Mouse (Mus musculus) gastrocnemius, postnatal 4 days (tissue): ENCODE data around the gene Ephb1. TPM values are rescaled to one million over a fixed set of nuclear protein-coding genes. Genes with fewer than 3 reads are reported as not detected.

Experiments
- DNase-seq, 2 experiments: peaks; one replicate each; pipeline ENCODE4 v3.0.0; 2021 to 2022; ENCODE audit warnings: low spot score in 2 of 2, mixed read lengths in 2 of 2
- total RNA-seq, 2 experiments: library from RNA; stranded (reverse); gene quantifications; 2 replicates each; pipeline ENCODE4 v1.2.3; 2021

Ephb1 gene
- total RNA-seq, 2 experiments from 2014 or later = 4.9 to 5.4 TPM

DNA sequence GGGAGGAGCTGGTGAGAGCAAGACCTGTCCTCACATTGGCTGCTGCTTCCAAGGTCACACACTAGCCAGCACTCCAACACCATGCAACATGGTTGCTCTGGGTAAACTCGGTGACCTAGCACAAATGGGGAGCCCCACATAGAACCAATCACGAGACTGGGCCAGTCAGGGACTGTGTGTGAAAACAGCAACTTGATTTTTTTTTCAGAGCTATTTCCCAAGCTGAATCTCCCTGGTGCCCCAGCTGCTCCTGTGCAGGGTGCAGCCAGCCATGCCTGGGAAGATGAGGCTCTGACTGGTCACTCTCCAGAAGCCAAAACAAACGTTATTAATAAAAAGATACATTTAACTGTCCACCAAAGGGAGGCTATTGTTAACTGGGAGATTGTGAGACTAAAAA lies 173.2 kb downstream of the Ephb1 start:
- no peak for DNase-seq

DNA sequence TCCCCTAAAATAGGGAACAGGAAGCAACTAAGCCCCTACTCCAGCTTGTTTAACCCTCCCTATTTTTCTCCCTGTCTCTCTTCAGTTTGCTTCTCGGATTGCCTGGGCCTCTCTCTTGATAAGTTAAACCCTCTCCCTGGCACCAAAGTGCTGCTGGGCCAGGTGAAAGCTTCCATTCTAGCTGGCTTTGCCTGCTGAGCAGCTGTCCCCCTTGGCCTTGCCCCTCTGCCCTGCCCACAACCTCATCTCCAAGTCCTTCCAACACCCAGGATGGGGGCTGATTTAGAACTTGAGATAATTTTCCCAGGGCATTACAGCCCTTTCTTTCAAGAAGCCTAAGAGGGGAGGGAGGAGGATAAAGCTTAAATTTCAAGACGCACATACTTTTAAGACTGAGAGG lies 174.0 kb downstream of the Ephb1 start:
- DNase-seq = no peak

DNA sequence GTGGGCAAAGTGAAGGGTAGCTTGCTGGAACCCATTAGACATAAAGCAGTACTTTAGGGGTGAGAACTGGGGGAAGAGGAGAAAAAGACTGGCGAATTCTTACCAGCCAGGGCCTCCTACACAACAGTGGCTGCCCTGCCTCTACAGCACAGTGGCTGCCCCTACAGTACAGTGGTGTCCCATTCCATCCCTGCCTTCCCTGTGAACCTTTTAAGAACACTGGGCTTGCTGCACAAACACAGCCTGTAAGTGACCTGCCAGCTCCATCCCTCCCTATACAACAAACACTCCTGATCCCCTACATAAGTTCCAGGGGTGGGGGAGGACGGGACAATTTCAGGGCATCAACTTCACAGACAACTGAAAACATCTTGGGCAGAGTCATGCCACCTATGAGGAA lies 174.4 kb downstream of the Ephb1 start:
- no peak for DNase-seq

DNA sequence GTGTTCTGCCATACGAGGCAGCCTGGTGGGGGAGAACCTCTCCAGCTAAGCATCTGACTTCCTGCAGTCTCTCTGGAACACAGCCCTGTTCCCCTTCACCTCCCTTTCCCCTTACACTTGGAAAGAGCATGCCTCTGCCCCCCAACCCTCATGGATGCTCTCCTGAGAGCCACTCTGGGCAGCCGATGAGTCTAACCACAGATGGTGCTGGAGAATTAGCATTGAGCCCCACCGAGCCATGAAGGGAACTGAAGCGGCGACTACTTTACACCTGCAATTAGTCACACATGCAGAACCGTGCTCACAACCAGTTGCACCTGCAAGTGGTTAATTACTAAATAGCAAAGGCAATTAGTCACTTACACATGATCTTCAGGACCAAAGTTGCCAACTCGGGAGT lies 184.8 kb downstream of the Ephb1 start:
- DNase-seq = no peak

DNA sequence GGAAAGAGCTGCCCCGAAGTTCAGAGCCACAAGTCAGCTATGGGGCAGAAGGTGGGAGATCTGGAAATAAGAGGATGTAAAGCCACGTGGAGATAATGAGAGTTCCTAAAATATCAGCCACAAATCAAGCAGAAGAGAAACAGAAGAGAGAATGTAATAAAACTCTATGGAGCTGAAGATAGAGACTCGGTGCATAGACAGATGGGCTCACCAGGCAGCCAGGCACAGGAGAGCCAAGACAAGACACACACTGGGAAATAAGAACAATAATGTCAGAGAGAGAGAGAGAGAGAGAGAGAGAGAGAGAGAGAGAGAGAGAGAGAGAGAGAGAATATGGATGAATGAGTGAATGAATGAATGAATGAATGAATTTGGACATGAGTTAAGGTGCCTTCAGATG lies 198.6 kb downstream of the Ephb1 start:
- no peak for DNase-seq

DNA sequence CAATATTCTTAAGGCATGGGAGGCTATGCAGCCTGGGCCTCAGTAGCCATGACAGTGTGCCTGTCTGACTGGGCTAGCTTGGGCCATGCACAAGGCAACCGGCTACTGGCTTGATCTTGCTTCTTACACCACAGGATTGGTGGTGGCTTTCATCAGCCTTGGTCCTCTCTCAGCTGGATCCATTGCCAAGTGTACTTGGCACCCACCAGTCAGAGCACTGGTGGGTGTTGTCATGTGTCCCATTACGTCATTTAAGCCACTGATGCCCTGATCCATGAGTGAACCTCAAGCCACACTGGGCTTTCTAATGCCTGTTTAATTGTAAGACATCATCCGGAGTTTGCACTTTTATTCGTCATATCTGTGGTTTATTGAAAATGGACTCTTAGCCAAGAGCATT lies 215.3 kb downstream of the Ephb1 start:
- DNase-seq = no peak

DNA sequence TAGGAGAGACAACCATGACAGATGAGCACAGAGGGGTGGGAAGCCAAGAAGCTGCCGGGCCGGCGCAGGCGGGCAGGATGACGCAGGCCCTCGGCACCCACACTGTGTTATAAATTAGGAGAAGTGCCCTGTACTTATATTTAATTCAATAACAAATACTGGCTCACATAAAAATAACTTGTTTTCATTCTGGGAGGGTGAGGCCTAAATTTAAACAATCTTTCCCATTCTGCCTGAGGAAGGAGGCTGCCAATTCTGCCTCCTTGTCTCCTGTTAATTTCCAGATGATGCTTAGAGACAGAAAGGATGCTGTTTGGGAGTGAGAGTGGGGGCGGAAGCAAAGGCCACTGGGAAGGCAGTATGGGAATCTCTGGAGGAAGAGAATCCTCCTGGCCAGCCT lies 215.8 kb downstream of the Ephb1 start:
- no peak for DNase-seq

DNA sequence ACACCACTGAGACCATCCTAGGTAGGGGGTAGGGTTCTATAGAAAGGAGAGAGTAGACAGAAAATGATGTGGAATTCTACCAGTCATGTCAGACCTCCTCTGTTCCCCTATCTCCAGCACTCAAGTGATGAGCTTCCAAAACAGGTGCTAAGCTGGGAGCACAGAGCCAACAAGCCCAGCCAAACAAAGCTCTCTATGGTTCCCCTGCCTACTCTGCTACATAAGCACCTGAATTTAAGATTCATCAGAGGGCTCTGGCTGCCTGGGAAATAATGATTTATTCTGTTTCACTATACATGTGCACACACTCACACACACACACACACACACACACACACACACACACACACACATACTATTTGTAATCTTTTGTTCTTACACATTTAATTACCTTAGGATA lies 216.3 kb downstream of the Ephb1 start:
- DNase-seq = no peak

DNA sequence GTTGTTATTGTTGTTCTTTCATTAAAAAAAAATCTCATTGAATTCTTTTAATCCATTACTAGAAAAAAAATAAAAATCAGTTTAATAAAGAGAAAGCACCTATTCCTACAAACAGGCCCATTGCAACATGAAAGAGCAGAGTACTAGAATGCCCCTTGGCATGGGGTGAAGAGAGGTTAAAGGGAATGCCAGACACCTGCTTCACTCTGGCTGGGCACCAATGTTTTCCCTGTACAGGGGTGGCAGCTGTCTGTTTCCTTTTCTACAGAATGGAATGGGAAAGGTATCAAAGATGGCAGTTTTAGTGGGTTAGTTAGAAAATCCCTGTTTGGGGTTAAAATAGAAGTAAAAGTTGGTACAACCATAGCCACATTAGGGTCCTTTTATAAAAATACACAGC lies 224.0 kb downstream of the Ephb1 start:
- DNase-seq = no peak

DNA sequence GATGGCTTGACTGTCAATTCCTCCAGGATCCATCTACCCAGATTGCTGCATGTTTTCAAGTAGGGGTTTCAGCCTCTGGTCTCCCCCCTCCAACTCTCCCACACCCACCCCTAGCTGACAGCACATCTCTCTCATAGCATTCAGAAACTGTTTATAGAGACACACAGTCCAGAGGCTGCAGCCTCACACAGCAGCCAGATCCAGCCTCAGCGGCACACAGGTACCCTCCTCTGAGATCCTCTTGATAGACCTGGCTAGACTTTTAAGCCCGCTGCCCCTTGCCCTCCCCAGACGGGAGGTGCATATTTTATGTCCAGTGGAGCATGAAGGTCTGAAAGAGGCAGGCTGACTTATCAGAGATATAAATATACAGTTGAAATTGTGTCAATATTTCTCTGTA lies 228.0 kb downstream of the Ephb1 start:
- DNase-seq = no peak

DNA sequence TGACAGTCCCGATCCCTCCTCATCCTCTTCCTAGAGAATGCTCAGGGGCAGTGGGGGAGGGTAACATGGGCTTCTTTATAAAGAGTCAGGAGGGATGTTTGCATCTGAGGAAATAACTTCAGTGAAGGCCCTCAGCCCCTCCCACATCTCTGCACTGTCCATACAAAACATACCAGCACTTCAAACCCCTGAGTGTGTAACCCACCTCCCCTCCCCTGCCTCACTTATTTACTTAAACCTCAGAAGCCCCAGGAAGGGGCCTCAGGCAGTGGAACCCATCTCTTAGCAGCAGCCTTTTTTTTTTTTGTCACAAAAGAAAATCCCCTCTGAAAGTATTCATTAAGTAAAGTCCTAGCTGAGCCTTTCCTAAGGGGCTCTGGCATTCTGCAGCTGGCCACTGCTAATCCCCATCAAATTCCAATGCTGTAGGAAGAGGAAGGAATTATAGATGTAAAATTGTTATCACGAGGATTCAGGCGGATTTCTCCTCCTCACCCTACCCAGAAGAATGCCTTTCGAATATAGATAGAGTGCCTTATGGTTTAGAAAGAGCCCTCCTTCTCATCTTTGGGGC lies 231.5 kb downstream of the Ephb1 start:
- no peak for DNase-seq

DNA sequence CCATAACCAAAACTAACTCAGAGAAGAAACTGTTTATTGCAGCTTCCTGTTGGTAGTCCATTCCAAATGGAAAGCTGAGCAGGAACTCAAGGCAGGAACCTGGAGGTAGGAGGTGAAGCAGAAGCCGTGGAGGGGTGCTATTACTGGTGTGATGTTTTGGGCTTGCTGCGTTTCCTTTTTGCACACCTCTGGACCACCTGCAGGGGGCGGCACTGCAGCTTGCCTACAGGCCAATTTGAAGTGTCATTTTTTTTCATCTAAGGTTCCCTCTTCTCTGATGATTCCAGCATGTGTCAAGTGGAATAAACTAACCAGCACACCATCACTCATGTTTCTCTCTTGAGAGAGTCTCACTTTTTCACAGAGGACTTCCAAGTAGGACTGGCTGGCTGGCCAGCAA lies 235.1 kb downstream of the Ephb1 start:
- DNase-seq = no peak

DNA sequence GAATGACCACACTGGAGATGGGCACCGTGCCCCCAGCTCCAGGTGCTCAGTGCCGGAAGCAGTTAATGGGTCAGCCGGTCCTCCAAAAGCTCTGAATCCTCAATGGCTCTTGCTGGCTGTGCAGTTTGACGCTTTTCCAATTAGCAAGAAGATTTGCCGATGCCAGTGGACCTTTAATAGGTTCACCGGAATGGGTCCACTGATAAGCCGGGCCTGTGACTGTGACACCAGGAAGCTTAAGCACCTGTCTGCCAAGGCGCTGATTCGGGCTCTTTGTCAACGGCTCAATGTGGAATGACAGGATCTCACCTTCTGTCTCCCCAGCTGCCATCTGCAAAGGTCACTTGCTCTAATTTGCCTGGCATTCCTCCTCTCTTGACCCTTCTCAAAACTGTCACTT lies 239.2 kb downstream of the Ephb1 start:
- DNase-seq = no peak

DNA sequence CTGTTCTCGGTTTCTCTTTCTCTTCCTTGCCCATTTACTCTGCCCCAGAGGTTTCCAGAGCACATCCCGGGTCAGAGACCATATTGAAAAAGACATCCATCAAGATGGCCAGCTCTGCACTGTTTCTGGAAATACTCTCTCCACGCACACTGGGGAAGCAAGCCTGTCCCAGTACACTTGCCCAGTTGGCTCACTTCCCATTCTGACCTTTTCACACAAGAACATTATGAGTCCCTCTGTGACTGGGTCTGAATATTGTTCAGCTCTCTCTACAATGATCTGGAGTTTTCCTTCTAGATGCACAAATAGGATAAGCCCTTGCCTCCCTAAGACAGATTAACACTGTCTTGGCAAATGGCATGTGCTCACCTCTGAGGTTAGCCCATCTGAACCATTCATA lies 243.0 kb downstream of the Ephb1 start:
- DNase-seq = no peak

DNA sequence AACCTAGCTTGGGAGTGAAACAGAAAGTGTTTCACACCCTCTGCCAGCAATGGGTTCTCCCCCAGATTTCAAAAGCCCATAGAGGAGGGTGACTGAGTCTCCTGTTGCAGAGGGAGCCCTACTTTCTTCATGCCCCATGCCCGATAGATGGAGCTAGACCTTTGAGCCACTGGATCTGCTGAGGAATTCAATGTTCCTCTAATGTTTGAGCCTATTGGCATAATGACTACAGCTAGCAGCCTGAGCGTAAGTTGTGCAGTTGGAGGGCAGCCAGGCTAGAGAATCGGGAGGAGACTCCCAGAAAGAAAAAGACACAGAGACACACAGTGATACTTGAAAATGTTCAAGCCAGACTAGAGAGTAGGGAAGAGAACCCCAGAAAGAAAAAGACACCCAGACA lies 246.5 kb downstream of the Ephb1 start:
- peak in 1 of 2 experiments; percentile 21 for DNase-seq

DNA sequence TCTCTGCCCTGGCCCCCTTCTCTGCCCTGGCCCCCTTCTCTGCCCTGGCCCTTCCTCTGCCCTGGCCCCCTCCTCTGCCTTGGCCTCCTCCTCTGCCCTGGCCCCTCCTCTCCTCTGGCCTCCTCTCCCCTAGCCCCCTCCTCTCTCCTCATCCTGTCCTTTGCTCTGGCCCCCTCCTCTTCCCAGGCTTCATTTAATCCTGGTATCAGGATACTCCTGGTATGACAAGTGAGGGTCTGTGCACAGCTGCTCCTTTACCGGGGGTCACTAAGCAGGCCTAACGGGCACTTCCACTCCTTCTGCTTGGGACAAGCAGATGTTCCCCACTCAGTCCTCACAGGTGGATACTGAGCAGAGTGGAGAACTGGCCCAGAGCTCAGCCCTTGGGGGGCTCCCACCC lies 247.3 kb downstream of the Ephb1 start:
- no peak for DNase-seq

DNA sequence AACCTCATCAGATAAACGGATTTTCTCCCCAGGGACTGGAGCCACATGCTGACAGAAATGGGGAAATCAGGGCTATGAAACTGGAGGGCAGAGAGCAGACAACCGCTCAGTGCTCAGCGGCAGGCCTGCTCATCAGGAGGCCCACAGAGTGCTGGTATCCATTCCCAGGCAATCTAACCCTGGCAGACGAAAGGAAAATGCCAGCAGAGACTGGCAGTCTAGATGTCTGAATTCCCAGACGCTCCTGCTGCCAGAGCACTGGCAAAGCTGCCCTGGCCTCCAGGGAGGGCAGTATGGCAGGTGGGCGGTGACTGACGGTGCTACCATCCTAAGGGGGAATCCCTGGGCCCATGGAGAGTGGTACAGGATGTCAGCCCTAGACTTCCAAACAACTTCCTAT lies 257.7 kb downstream of the Ephb1 start:
- DNase-seq = no peak

DNA sequence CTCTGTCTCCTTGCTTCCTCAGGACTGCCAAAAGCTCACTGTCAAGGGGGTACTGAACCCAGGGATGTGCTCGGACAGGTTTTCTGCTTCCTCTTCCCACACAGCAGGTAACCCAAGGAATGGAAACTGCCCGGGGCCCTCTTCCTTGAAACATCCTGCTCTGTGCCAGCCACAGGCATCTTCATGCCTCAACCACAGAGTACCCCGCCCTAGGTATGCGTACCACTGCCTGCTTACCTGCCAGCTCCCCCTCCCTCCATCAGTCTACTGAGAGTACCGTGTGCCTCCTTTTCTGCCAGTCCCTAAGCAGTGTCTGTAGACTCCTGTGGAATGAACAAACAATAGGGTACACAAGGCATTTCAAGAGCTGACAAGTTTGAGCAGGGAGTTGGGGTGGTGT lies 265.9 kb downstream of the Ephb1 start:
- no peak for DNase-seq

DNA sequence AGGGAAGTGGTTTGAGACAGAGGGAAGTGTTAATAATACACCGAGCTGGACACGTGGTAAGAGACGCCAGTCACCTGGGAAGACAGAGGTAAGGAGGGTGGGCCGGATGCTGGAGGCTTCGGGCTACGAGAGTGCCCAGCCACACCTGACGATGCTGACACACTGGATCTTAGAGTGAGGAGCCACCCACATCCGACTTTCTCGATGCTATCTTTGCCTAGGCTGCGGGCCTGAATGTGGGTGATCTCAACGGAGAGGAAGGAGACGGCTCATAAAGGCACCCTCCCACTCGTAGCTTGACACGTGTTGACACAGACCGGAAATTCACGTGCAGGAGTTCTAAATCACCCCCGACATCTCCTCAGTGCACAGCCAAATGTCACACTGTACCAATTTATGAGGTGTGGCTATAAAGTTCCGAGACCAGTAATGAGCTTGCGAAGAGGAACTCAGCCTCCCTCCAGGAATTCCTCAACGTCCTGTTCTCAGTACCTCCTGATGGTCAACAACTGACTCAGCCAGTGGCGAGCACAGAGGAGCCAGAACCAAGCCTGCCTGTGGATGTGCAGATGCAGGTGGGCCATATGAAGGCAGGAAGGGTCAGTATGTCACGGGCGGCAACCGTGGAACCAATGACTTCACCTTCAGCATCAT lies 268.3 kb downstream of the Ephb1 start:
- DNase-seq = no peak

DNA sequence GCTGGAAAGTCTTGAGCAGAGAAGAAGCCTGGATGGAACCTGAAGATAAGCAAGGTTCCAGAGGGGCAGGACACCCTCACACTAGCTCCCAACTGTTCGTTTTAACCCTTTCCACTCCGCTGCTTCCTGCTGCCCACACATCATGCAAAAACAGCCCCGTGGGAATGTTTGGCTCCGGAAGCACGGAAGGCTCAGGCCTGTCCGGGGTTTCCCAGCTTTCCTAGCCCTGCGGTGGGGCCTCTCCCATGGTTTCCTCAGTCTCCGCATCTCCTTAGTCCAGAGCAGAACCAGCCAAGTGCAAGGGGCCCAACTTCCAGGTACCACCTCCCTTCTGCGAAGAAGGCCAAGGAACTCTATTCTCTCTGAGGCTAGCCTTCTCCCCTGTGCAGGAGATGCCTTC lies 269.0 kb downstream of the Ephb1 start:
- no peak for DNase-seq

DNA sequence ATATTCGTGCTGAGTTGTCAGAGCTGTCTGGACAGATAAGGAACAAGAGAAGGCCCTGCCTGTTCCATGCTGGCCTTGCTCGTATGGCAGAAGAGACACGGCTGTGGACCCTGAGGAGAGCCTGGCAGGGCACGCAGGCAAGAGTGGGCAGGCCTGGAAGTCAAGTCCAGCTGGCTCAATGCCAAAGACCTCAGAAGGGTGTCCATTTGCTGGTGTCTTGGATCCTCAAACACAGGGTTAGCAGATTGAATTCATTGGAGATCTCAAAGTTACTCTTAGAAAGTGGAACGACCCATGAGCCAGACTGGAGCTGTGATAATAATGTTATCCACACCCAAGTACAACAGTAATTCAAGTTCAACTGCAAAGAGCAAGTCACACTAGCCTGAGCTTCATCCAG lies 273.6 kb downstream of the Ephb1 start:
- DNase-seq = no peak

DNA sequence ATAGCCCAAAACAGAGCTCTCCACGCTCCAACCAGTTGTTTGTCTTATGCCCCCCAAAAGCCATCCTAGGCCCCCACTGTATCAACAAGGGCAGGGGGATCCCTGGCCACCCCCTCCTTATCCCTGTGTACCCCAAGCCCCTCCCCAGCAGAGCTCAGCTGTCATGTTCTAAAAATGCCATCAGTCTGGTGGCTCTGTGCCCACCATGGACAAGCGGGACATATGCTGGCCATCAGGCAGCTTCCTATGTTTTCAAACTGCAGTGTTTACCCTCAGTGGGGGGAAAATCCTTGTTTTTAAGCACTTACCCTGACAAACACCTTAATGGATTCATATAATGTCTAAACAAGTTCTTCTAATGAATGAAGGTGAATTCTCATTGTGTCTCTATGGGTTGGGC lies 275.3 kb downstream of the Ephb1 start:
- no peak for DNase-seq

DNA sequence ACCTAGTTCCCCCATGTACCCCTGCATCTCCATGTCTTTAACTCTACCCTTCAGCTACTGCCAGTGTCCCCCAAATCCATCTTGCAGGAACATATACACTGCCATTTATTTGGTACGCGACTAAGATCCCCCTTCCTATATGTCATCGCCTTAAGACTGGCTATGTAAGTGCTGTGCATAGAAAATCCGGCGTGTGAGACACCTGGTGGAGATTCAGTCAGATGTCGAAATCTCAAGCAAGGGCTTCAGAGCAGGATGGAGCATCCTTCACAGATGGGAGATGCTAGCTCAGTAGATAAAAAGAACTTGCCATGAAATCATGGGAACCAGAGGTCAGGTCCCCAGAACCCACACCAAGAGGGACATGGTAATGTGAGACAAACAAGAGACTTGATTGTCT lies 276.3 kb downstream of the Ephb1 start:
- DNase-seq = no peak

DNA sequence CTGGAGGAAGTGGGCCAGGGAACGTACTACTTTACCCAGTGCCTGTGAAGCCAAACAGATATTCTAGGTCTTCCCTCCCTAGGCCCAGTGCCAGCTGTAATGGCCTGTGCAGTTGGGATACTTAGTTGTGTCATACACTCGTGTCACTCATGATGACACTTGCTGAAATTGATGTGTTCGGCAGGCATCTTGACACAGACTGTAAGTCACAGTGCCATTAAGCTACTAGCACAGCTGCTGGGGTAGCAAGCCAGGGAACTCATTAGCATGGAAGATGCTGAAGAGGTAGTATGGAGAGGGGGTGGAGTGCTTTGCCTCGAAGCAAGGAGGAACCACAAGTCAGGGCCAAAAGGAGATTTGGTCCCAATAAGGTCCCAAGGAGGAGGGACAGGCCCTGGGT lies 279.0 kb downstream of the Ephb1 start:
- no peak for DNase-seq
